ENCODE assay signal across 8 mouse cellular contexts in genomic region chr11:102447497-102447896, GRCm38 (mm10). TPM values are rescaled to one million over a fixed set of nuclear protein-coding genes. Genes with fewer than 3 reads are reported as not detected.
DNase-seq lines count a peak whose midpoint lies in the region; ATAC-seq and TF ChIP-seq lines count a peak whose summit lies in the region.

Fam171a2 (minus strand) TSS chr11:102447682.

- H3K36me3 ChIP-seq in hindbrain, embryonic 13.5 days: peaks cover 13% of the 10 kb centered on the region
- no peaks in the 10 kb centered on the region for H3K36me3 ChIP-seq in spleen, adult 2 months (ENCODE audit: control insufficient read depth, insufficient read depth, low read length)

- intact Hi-C loops in left cerebral cortex, postnatal 25 days (cut with DNase I): no loop called here

- 0% methylated on average over 35 of the region's 40 CpGs for WGBS in hindbrain, embryonic 13.5 days
- WGBS in spleen, adult 2 months: under 1% methylated on average over 40 of the region's 40 CpGs

- TF ChIP-seq POLR2A in spleen, adult 2 months (IDR thresholded peaks at IDR 0.05; ENCODE audit: low read depth, low read length): no peak

- no peaks in the 10 kb centered on the region for H3K9me3 ChIP-seq in hindbrain, embryonic 13.5 days

- H3K4me2 ChIP-seq in hindbrain, embryonic 13.5 days: peak within 1 kb of the TSS; percentile 94

- peaks cover 45% of the 10 kb centered on the region for H3K4me1 ChIP-seq in hindbrain, embryonic 13.5 days (replicated peaks)
- H3K4me1 ChIP-seq in spleen, adult 2 months (ENCODE audit: control insufficient read depth, insufficient read depth, insufficient read length): peaks cover 6% of the 10 kb centered on the region; the same call in 1 of the 2 replicates

- H3K9ac ChIP-seq in hindbrain, embryonic 13.5 days: peak within 1 kb of the TSS; percentile 100

- ATAC-seq in hindbrain, embryonic 13.5 days (ENCODE audit: low FRiP score): peak; percentile 81
- peak; percentile 85 for ATAC-seq in megakaryocyte progenitor cell, adult 5-6 weeks (replicated peaks; ENCODE audit: poor library complexity)

- TF ChIP-seq CTCF in spleen, adult 2 months (IDR thresholded peaks at IDR 0.05; ENCODE audit: extremely low read depth, insufficient read depth, insufficient read length, insufficient replicate concordance): peak; percentile 52

- H3K27ac ChIP-seq in hindbrain, embryonic 13.5 days: peak within 1 kb of the TSS; percentile 98
- no peak within 1 kb of the TSS for H3K27ac ChIP-seq in spleen, adult 2 months (ENCODE audit: insufficient read depth, low read length)

- peak; percentile 72 for DNase-seq in right cerebral cortex, adult 18-20 months
- DNase-seq in right cerebral cortex, postnatal 36 days (ENCODE audit: low spot score in 2 of 2): no peak
- peak; percentile 92 to 94 for DNase-seq in cerebellum, postnatal 25 days
- peak; percentile 43 for DNase-seq in gastrocnemius, adult 18-20 months (ENCODE audit: low spot score)
- DNase-seq in left cerebral cortex, postnatal 25 days (ENCODE audit: low spot score in 2 of 2): peak; percentile 66 to 84
- DNase-seq in spleen, adult 2 months (ENCODE audit: low read depth in 1 of 2, low spot score in 2 of 2): peak in 1 of 2 experiments; percentile 50

- peaks cover 24% of the 10 kb centered on the region for H3K27me3 ChIP-seq in hindbrain, embryonic 13.5 days
- H3K27me3 ChIP-seq in spleen, adult 2 months (ENCODE audit: control insufficient read depth, insufficient read depth, low read length): peaks cover 19% of the 10 kb centered on the region

- H3K4me3 ChIP-seq in hindbrain, embryonic 13.5 days: peak within 1 kb of the TSS; percentile 96
- H3K4me3 ChIP-seq in spleen, adult 2 months (ENCODE audit: extremely low read depth, insufficient read depth, insufficient read length): peak within 1 kb of the TSS; percentile 54

RNA-seq across cellular contexts. Expression of gene Fam171a2, which starts in this region (rescaled TPM):
- total RNA-seq in gastrocnemius, adult 18-20 months (2021): 1 to 10 TPM in 1 of 2 experiments, under 1 TPM in 1; 0.62 to 1.1 TPM
- polyA plus RNA-seq in hindbrain, embryonic 13.5 days (2015; fragmentation: Nextera tagmentation; extraction: Ambion mirVana): 15.9 and 17.1 TPM in 2 replicates
- total RNA-seq in left cerebral cortex, postnatal 25 days (2021): 100 to 1,000 TPM; 108 to 120 TPM
- total RNA-seq in megakaryocyte progenitor cell, adult 5-6 weeks (2015): 0.05 and 0.07 TPM in 2 replicates
- total RNA-seq in megakaryocyte progenitor cell, adult 5-6 weeks (2017): 0.04 and 0.24 TPM in 2 replicates
- 4.1 and 5.2 TPM in 2 replicates for polyA plus RNA-seq in spleen, adult 2 months (2012; rRNA removed)

Comparison
In these comparisons a context has a peak if more than half of its experiments do, and no peak if none do; other contexts are left out.
1. RNA of gene Fam171a2 (total RNA-seq): 108 to 120 TPM in left cerebral cortex, postnatal 25 days; 0.62 to 1.1 TPM in gastrocnemius, adult 18-20 months and 0.04 to 0.24 TPM in megakaryocyte progenitor cell, adult 5-6 weeks; every median in the first group is over 10 times any median in the second.
2. DNase-seq: peak in right cerebral cortex, adult 18-20 months (single experiment), cerebellum, postnatal 25 days (2 of 2), gastrocnemius, adult 18-20 months (single experiment) and left cerebral cortex, postnatal 25 days (2 of 2); none in right cerebral cortex, postnatal 36 days (0 of 2).
3. Peak in ATAC-seq in megakaryocyte progenitor cell, adult 5-6 weeks; RNA of the gene not detected or under 1 TPM.